In genomic region chr7:115222642-115223041, GRCm38 (mm10) we compare ENCODE assay signal across 19 mouse cellular contexts.
DNase-seq lines count a peak whose midpoint lies in the region; ATAC-seq lines count a peak whose summit lies in the region.
"Had no signal": no experiment of that assay in that cellular context is flagged by ENCODE, and none has a peak within 500 bp of the region (broad histone marks: within the 10 kb centered on the region; RNA-seq: fewer than 3 reads in every experiment).

No protein-coding gene starts in this region.

- no peak overlapping the region for H3K4me3 ChIP-seq in limb, embryonic 13.5 days
- H3K4me3 ChIP-seq in limb, embryonic 10.5 days, result no peak overlapping the region
- H3K4me3 ChIP-seq in embryonic facial prominence, embryonic 14.5 days (ENCODE audit: low read depth, low read length), result no peak overlapping the region
- H3K4me3 ChIP-seq: embryonic facial prominence, embryonic 13.5 days; intestine, embryonic 15.5 days; liver, embryonic 13.5 days; megakaryocyte, embryonic 14.5 days; midbrain, embryonic 15.5 days had no signal

- no peaks in the 10 kb centered on the region for H3K9me3 ChIP-seq in limb, embryonic 13.5 days
- no peaks in the 10 kb centered on the region for H3K9me3 ChIP-seq in limb, embryonic 10.5 days (replicated peaks)
- H3K9me3 ChIP-seq in embryonic facial prominence, embryonic 14.5 days (ENCODE audit: control insufficient read depth, low read length), result no peaks in the 10 kb centered on the region
- H3K9me3 ChIP-seq: embryonic facial prominence, embryonic 13.5 days; intestine, embryonic 15.5 days; liver, embryonic 13.5 days; megakaryocyte, embryonic 14.5 days; midbrain, embryonic 15.5 days had no signal

- 49% methylated on average over 5 of the region's 7 CpGs for WGBS in limb, embryonic 13.5 days
- WGBS in limb, embryonic 10.5 days, result 64% methylated on average over 5 of the region's 7 CpGs
- 37% methylated on average over 4 of the region's 7 CpGs for WGBS in embryonic facial prominence, embryonic 14.5 days

- no peak overlapping the region for H3K9ac ChIP-seq in limb, embryonic 13.5 days
- no peak overlapping the region for H3K9ac ChIP-seq in embryonic facial prominence, embryonic 14.5 days (ENCODE audit: low read depth, low read length)
- H3K9ac ChIP-seq: embryonic facial prominence, embryonic 13.5 days; hindbrain, embryonic 14.5 days; intestine, embryonic 15.5 days; liver, embryonic 13.5 days; midbrain, embryonic 15.5 days had no signal

- H3K27ac ChIP-seq in limb, embryonic 13.5 days, result no peak overlapping the region
- H3K27ac ChIP-seq in limb, embryonic 10.5 days, result no peak overlapping the region
- no peak overlapping the region for H3K27ac ChIP-seq in embryonic facial prominence, embryonic 14.5 days (replicated peaks; ENCODE audit: low read depth, low read length)
- H3K27ac ChIP-seq: embryonic facial prominence, embryonic 13.5 days; hindbrain, embryonic 14.5 days; intestine, embryonic 15.5 days; liver, embryonic 13.5 days; midbrain, embryonic 15.5 days had no signal

- DNase-seq in embryo, embryonic 11 days, result peak; percentile 16
- no peak for DNase-seq in embryo, embryonic 9.5 days (ENCODE audit: extremely low spot score)
- no peak for DNase-seq in limb, embryonic 10.5 days (ENCODE audit: low spot score)
- DNase-seq in adrenal gland, postnatal 25 days, result peak; percentile 15
- DNase-seq in embryonic facial prominence, embryonic 14.5 days (ENCODE audit: low spot score), result peak; percentile 31
- DNase-seq: B cell, adult 2 months; cerebellum, postnatal 14 days; gastrocnemius, postnatal 14 days; heart, postnatal 14 days; left cerebral cortex, postnatal 4 days; liver, embryonic 13.5 days; lung, postnatal 14 days had no signal

- ATAC-seq in limb, embryonic 13.5 days (ENCODE audit: low FRiP score, low read depth), result peak; percentile 40; the same call in 1 of the 2 replicates
- 0 out of 2 replicates have a peak, but pooled peaks have one; percentile 15 for ATAC-seq in embryonic facial prominence, embryonic 14.5 days (ENCODE audit: low read depth)
- ATAC-seq in frontal cortex, adult (ENCODE audit: low TSS enrichment), result no peak
- ATAC-seq: intestine, embryonic 15.5 days; midbrain, embryonic 15.5 days had no signal

- H3K4me2 ChIP-seq in limb, embryonic 13.5 days (replicated peaks), result no peak overlapping the region
- no peak overlapping the region for H3K4me2 ChIP-seq in embryonic facial prominence, embryonic 14.5 days (ENCODE audit: low read depth, low read length)
- H3K4me2 ChIP-seq: embryonic facial prominence, embryonic 13.5 days; hindbrain, embryonic 14.5 days; intestine, embryonic 15.5 days; liver, embryonic 13.5 days; midbrain, embryonic 15.5 days had no signal

- peaks cover 15% of the 10 kb centered on the region; the same call in 1 of the 2 replicates for H3K27me3 ChIP-seq in limb, embryonic 13.5 days
- peaks cover 21% of the 10 kb centered on the region for H3K27me3 ChIP-seq in limb, embryonic 10.5 days (ENCODE audit: low read depth, poor library complexity, severe bottlenecking)
- H3K27me3 ChIP-seq in embryonic facial prominence, embryonic 14.5 days (replicated peaks; ENCODE audit: control insufficient read depth, insufficient read depth, low read length), result peaks cover 20% of the 10 kb centered on the region; the same call in 1 of the 2 replicates
- H3K27me3 ChIP-seq: intestine, embryonic 15.5 days; liver, embryonic 13.5 days; midbrain, embryonic 15.5 days had no signal

- H3K36me3 ChIP-seq in limb, embryonic 13.5 days, result no peaks in the 10 kb centered on the region
- no peaks in the 10 kb centered on the region for H3K36me3 ChIP-seq in limb, embryonic 10.5 days
- no peaks in the 10 kb centered on the region for H3K36me3 ChIP-seq in embryonic facial prominence, embryonic 14.5 days (ENCODE audit: control insufficient read depth, insufficient read depth, low read length)
- H3K36me3 ChIP-seq: embryonic facial prominence, embryonic 13.5 days; intestine, embryonic 15.5 days; liver, embryonic 13.5 days; midbrain, embryonic 15.5 days had no signal

- peaks cover 15% of the 10 kb centered on the region for H3K4me1 ChIP-seq in limb, embryonic 13.5 days
- H3K4me1 ChIP-seq in limb, embryonic 10.5 days, result peaks cover 17% of the 10 kb centered on the region
- H3K4me1 ChIP-seq in embryonic facial prominence, embryonic 14.5 days (ENCODE audit: control insufficient read depth, insufficient read depth, low read length), result 0 out of 2 replicates have a peak, but pooled peaks cover 9% of the 10 kb centered on the region
- H3K4me1 ChIP-seq: liver, embryonic 13.5 days had no signal

Comparison
In these comparisons a context has a peak if more than half of its experiments do, and no peak if none do; other contexts are left out.
1. DNase-seq: peak in embryo, embryonic 11 days (single experiment), adrenal gland, postnatal 25 days (single experiment) and embryonic facial prominence, embryonic 14.5 days (single experiment); none in embryo, embryonic 9.5 days (single experiment) and limb, embryonic 10.5 days (single experiment).